Mouse (Mus musculus) limb, embryonic 13.5 days (tissue): ENCODE data around the gene Mical2. TPM values are rescaled to one million over a fixed set of nuclear protein-coding genes. Genes with fewer than 3 reads are reported as not detected.
A peak's percentile ranks its signal among the peaks of the same experiment; 100 is the strongest.

Experiments
- ATAC-seq: fragments of 200-750 bp; cut with Nextera tagmentation; 2 replicates; pipeline ENCODE4 v1.8.0; 2017; ENCODE audit warnings: low read depth, moderate number of reproducible peaks, moderate TSS enrichment; ENCODE audit not compliant: low FRiP score
- H3K27ac ChIP-seq: fragments of 300-500 bp; sonication (generic); 2 replicates; pipeline ENCODE4 v1.5.1; 2015; ENCODE audit warnings: inconsistent platforms, mild to moderate bottlenecking, moderate library complexity
- H3K27me3 ChIP-seq: fragments of 300-500 bp; sonication (generic); 2 replicates; pipeline ENCODE4 v1.6.1; 2015; ENCODE audit warnings: mild to moderate bottlenecking, inconsistent platforms
- H3K36me3 ChIP-seq: fragments of 300-500 bp; sonication (generic); 2 replicates; pipeline ENCODE4 v1.6.1; 2015; ENCODE audit warnings: inconsistent platforms, mild to moderate bottlenecking, moderate library complexity
- H3K4me1 ChIP-seq: fragments of 300-500 bp; sonication (generic); 2 replicates; pipeline ENCODE4 v1.6.1; 2015; ENCODE audit warnings: inconsistent platforms
- H3K4me2 ChIP-seq: fragments of 300-500 bp; sonication (generic); replicated peaks from 2 replicates; pipeline ENCODE4 v1.6.1; 2015; ENCODE audit warnings: inconsistent platforms, mild to moderate bottlenecking, moderate library complexity
- H3K4me3 ChIP-seq: fragments of 300-500 bp; sonication (generic); 2 replicates; pipeline ENCODE4 v1.5.1; 2015; ENCODE audit warnings: moderate library complexity, mild to moderate bottlenecking, inconsistent platforms
- H3K9ac ChIP-seq: fragments of 300-500 bp; sonication (generic); 2 replicates; pipeline ENCODE4 v1.6.1; 2015; ENCODE audit warnings: mild to moderate bottlenecking, inconsistent platforms
- H3K9me3 ChIP-seq: fragments of 300-500 bp; sonication (generic); 2 replicates; pipeline ENCODE4 v1.6.1; 2016; ENCODE audit warnings: inconsistent platforms
- WGBS: fragments of 180-500 bp; shearing (Covaris S2); methylation state at CpG from one replicate; pipeline ENCODE4 v1.1.7; 2015; 5-methylcytosine and 5-hydroxymethylcytosine counted together
- polyA plus RNA-seq: library from polyadenylated mRNA; unstranded; fragments of >200 nt; fragmentation: Nextera tagmentation; extraction: Ambion mirVana; gene quantifications from 2 replicates; pipeline ENCODE4 v1.2.1, GENCODE M21; 2015

Mical2 gene
- 2.1 and 2.3 TPM in 2 replicates for polyA plus RNA-seq

DNA sequence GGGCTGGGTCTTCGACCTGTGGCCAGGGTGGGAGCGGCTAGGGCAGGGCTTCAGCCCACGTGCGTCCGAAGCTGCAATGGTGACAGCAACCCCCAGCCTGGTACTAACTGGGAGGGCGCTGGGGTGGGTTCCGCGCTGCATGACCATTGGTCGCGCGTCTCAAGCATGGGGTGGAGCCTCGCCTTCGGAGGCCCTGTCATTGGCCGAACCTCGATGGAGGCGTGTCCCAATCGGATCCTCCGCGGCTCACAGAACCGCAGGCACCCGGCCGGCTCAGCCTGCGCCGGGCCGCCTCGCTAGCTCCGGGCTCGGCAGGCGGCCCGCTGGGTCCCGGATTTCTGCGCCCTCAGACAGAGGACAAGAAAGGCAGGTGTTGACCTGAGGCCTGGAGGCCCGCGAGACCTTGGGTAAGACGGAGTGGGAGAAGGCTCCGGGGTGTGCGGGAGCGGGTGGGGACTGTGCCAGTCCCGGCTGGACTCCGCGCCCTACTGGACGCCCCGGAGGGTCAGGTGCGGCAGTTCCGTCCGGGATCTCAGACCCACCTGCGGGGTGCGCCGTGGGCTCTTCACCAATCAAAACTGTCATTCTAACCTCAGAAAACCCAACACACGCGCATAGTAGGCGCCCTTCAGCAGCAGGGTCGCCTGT, at the start of gene Mical2:
Gene Mical2, plus strand, starts transcription at position 242 of the 648 bp plus-strand sequence.
- Histone ChIP-seq H3K9ac (peak within 1 kb of the TSS; percentile 54), H3K4me1 (peaks cover 17% of the 10 kb centered on the region), H3K4me2 (peak within 1 kb of the TSS; percentile 99), H3K9me3 (no peaks in the 10 kb centered on the region), H3K4me3 (peak within 1 kb of the TSS; percentile 52), H3K27me3 (peaks cover 58% of the 10 kb centered on the region), H3K27ac (no peak within 1 kb of the TSS), H3K36me3 (no peaks in the 10 kb centered on the region)
- under 1% methylated on average over 53 of the region's 53 CpGs for whole genome bisulfite sequencing
- peak; percentile 96 for ATAC-seq

DNA sequence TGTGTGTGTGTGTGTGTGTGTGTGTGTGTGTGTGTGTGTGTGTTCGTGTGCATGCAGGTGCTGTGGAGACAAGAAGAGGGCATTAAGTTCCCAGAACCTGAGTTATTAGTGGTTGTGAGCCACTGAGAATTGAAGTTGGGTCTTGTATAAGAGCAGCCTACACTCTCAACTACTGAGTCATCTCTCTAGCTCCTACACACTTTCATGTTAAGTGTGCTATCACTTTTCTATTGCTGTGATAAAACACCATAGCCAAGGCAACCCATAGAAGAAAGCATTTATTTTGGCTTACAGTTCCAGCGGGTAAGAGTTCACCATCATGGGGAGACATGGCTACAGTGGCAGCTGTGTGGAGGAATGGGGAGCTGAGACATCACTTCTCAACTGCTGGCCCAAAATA, 49.0 kb upstream of the Mical2 start:
- Histone ChIP-seq H3K9me3 (no peaks in the 10 kb centered on the region), H3K4me1 (0 out of 2 replicates have a peak, but pooled peaks cover 4% of the 10 kb centered on the region), H3K9ac (no peak overlapping the region), H3K27me3 (no peaks in the 10 kb centered on the region), H3K27ac (no peak overlapping the region), H3K4me2 (no peak overlapping the region), H3K4me3 (no peak overlapping the region), H3K36me3 (no peaks in the 10 kb centered on the region)
- ATAC-seq = no peak
- 91% methylated on average over 2 of the region's 2 CpGs for WGBS

DNA sequence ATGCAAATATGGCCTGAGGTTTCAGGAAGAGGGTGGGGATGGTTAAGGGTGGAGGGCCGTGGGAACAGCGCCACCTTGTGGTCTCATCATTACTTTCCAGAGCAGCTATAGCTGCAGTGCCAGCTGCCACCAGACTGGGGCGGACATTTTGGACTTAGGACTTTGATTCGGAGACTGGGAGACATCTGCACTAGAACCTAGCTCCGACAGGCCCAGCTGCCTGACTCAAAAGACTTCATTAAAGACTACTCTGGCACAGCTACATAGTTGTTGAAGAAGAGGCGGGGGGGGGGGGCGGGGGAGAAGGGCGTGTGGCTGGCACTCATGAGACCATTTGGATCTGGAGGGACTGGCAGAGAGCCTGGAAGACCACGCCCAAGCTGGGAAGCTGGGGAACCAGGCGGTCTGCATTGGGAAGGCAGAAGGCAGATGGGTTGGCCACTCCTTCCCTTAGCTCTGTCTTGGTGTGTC, 45.4 kb upstream of the Mical2 start:
- 7% methylated on average over 8 of the region's 10 CpGs for WGBS
- H3K27me3 ChIP-seq = no peaks in the 10 kb centered on the region
- ATAC-seq = peak; percentile 80
- H3K9me3 ChIP-seq = no peaks in the 10 kb centered on the region
- H3K4me3 ChIP-seq = no peak overlapping the region; the same call in 1 of the 2 replicates
- H3K9ac ChIP-seq = no peak overlapping the region
- peak overlapping the region; percentile 44 for H3K4me2 ChIP-seq
- H3K27ac ChIP-seq = no peak overlapping the region
- H3K36me3 ChIP-seq = no peaks in the 10 kb centered on the region
- peaks cover 20% of the 10 kb centered on the region for H3K4me1 ChIP-seq

DNA sequence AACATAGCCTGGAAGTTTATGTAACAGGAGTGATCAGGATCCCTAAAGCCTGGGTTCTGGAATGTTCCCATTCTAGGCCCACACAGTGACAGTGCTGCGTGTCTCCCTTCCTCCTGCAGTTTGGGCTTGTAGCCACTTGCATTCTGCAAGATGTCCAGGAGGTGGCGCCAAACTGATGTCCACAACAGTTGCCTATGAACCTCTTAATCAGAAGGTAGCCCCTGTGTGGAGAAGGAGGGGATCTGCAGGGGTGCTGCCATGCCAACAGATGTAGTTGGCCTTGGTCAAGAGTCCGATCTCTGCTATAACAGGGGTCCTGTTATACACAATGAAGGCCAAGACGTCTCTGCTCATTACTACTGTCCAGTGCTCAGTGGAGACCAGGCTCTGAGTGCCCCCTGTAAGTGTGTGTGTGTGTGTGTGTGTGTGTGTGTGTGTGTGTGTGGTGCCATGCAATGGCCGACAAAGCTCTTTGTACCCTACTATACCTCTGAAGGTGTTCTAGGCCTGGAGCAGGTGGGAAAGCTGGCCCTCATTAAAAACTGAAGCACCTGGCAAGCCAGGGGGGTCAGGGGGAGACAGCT, 42.3 kb upstream of the Mical2 start:
- ATAC-seq = peak; percentile 46
- 34% methylated on average over 5 of the region's 5 CpGs for WGBS
- H3K36me3 ChIP-seq = no peaks in the 10 kb centered on the region
- no peak overlapping the region for H3K27ac ChIP-seq
- peaks cover 34% of the 10 kb centered on the region for H3K4me1 ChIP-seq
- no peak overlapping the region for H3K4me2 ChIP-seq
- no peaks in the 10 kb centered on the region for H3K27me3 ChIP-seq
- H3K9me3 ChIP-seq = no peaks in the 10 kb centered on the region
- H3K9ac ChIP-seq = no peak overlapping the region
- H3K4me3 ChIP-seq = no peak overlapping the region

DNA sequence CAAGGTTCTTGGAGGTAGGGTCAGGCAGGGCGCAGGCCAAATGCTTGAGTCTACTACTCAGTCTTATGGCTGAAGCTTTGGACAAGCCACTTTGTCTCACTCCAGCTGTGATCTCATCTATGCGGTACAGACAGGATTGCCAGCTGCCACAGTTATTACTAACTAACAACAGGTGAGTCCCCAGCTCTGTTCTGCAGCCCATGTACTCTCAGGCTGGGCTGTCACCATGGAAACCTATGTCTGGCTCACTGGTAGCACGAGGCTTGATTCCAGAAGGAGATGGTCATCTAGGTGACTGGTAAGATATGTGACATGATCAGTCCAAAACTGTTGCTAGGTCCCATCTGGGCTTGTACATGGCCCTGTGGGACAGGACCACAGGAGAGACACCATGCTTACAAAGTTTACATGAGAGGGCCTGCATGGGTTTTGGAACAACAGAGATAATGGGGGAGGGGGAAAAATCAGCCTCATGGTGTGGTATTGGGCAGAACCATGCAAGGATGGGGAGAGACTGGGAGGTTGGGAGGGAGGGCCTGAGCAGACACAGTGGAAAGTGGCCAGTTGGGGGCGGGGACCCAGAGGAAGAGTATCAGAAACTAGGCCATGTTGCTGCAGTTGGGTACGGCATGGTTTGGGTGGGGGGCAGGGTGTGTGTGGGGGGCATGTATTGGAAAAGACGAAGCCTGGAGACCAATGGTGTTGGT, 41.0 kb upstream of the Mical2 start:
- ATAC-seq = no peak
- Histone ChIP-seq H3K4me1 (peaks cover 39% of the 10 kb centered on the region), H3K4me2 (no peak overlapping the region), H3K4me3 (no peak overlapping the region), H3K36me3 (no peaks in the 10 kb centered on the region), H3K27me3 (no peaks in the 10 kb centered on the region), H3K9me3 (no peaks in the 10 kb centered on the region), H3K27ac (no peak overlapping the region), H3K9ac (no peak overlapping the region)
- WGBS = 59% methylated on average over 6 of the region's 6 CpGs

DNA sequence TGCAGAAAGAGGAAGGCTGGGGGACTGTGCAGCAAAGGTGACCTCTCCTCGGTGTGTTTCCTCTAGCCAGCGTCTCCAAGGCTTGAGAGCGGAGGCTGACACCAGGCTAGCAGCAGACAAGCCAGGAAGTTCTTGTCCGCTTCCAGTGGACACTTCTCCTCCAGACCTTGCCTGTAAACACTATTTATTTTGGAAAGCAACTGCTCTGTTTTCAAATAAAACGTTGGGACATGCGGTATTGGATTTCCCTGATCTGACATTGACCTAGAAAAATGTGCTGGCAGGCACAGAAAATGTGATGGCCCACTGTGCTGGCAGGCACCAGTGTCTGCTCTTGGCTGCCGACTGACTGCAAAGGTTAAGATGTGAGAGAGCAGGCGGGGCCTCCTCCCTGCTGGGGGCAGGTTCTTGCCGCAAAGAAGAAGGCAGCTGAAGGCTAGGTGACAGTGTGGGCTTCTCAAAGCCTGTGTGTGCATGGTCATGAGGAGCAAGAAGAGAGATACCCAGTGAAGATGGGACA, 40.4 kb upstream of the Mical2 start:
- H3K27me3 ChIP-seq = no peaks in the 10 kb centered on the region
- 60% methylated on average over 9 of the region's 9 CpGs for WGBS

DNA sequence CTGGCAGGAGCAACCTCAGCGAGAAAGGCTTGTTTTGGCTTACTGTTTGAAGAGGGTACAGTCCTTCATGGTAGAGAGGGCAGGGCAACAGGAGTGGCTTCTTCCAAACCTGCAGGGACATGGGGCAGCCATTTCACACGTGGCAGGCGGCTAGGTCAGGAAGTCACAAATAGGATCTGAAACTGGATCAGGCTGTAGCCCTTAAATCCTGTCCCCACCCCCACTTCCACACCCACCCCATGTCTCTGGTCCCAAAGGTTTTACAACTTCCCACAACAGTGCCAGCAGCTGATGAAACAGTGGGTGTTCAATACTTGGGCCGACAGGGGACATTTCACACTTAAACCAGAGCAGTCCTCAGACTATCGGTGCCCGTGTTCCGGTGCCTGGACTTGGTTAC, 38.8 kb upstream of the Mical2 start:
- no peak for ATAC-seq
- H3K4me3 ChIP-seq = no peak overlapping the region
- 60% methylated on average over 7 of the region's 7 CpGs for WGBS
- no peak overlapping the region for H3K4me2 ChIP-seq
- peaks cover 42% of the 10 kb centered on the region for H3K4me1 ChIP-seq
- H3K9ac ChIP-seq = no peak overlapping the region
- H3K36me3 ChIP-seq = no peaks in the 10 kb centered on the region
- H3K27ac ChIP-seq = no peak overlapping the region
- no peaks in the 10 kb centered on the region for H3K27me3 ChIP-seq
- H3K9me3 ChIP-seq = no peaks in the 10 kb centered on the region; the same call in 1 of the 2 replicates

More for the DNA sequence above, 40.4 kb upstream of the Mical2 start:
- H3K9me3 ChIP-seq = no peaks in the 10 kb centered on the region; the same call in 1 of the 2 replicates
- H3K4me2 ChIP-seq = no peak overlapping the region
- ATAC-seq = no peak
- H3K9ac ChIP-seq = no peak overlapping the region
- no peak overlapping the region for H3K4me3 ChIP-seq
- no peak overlapping the region for H3K27ac ChIP-seq
- peaks cover 39% of the 10 kb centered on the region for H3K4me1 ChIP-seq
- H3K36me3 ChIP-seq = no peaks in the 10 kb centered on the region

DNA sequence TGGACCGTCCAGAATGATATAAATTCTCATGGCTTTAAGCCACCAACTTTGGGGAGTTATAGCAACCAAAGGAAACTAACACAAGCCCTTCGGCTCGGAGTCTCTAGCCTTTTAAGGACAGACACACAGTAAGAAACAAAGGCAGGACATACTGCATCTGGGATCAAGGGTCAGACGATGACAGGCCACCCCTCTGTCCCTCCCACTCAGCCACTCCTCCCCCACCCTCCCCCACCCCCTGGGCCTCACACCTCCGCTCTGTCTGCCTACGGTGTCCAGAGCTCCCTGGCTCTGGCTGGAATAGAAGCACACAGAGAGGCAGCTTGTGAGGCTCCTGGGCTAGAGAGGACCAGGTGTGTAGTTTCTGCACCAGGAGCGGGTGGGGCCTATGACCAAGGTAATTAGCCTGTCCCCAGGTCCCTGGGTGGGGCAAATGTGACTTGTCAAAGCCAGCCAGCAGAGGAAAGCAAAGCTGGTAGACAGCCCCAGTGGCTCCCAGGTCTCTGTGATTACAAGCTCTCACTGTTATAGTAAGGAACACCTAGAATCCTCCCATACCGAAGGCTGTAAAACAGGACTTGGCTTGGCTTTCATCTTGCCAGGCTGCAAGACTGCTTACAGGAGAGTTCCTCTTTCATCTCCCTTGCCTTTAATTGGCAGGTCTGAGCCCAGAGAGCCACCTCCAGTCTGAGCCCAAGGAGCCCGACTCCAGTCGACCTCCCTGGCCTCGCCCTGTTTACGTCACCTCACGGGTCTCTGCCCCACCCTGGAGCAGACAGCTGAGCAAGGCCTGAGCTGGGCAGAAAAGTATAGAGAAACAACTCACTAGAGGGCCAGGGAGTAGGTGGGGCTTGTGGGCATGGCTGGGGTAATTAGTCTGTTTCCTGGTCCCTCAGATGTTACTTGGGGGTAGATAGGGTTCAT, 37.9 kb upstream of the Mical2 start:
- peak; percentile 44 for ATAC-seq
- 30% methylated on average over 13 of the region's 13 CpGs for WGBS
- Histone ChIP-seq H3K36me3 (no peaks in the 10 kb centered on the region), H3K4me3 (no peak overlapping the region), H3K4me1 (peaks cover 51% of the 10 kb centered on the region), H3K9me3 (no peaks in the 10 kb centered on the region; the same call in 1 of the 2 replicates), H3K9ac (no peak overlapping the region), H3K27ac (peak overlapping the region; percentile 44; the same call in 1 of the 2 replicates), H3K4me2 (no peak overlapping the region), H3K27me3 (no peaks in the 10 kb centered on the region)

DNA sequence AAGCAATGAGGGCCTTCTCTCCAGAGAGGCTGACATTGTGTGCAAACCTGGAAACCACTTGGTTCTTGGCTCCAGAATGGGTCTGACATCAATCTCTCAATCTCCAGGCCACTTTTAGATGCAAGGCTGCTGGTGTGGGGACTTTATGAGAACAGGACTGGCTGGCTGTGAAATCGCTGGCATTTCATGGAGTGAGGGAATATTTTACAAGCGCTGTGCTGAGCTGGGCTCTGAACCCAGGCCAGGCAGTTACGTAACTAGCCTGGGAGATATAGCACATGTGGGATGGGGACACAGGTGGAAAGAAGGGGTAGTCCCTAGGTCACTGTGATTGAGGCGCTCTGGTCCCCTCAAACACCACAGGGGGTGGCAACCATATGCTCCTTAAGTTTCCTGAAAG, 33.4 kb upstream of the Mical2 start:
- no peaks in the 10 kb centered on the region for H3K27me3 ChIP-seq
- H3K4me3 ChIP-seq = no peak overlapping the region
- ATAC-seq = peak; percentile 63
- H3K4me1 ChIP-seq = peaks cover 35% of the 10 kb centered on the region
- no peak overlapping the region for H3K9ac ChIP-seq
- no peak overlapping the region; the same call in 1 of the 2 replicates for H3K4me2 ChIP-seq
- 43% methylated on average over 4 of the region's 4 CpGs for WGBS
- peak overlapping the region; percentile 80 for H3K27ac ChIP-seq
- H3K36me3 ChIP-seq = no peaks in the 10 kb centered on the region
- no peaks in the 10 kb centered on the region; the same call in 1 of the 2 replicates for H3K9me3 ChIP-seq

DNA sequence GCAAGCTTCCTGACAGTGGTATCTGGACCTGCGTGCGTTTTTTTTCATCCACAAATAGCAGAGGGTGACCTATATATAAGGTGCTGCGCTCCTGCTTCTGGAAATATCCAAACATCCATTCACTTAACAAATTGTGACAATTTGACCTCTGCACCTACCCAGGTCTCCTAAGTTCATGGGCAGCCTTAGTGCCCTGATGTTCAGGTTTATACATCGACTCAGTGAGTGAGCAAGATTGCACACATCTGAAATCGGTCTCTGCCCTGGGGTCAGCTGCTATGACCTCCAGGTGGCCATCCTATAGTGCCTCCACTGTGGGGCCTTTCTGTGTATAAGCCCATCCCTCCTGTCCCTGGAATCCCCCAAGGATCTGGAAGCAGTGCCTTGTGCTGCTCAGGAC, 32.9 kb upstream of the Mical2 start:
- Histone ChIP-seq H3K27me3 (no peaks in the 10 kb centered on the region), H3K4me1 (peaks cover 30% of the 10 kb centered on the region), H3K4me2 (no peak overlapping the region), H3K27ac (no peak overlapping the region), H3K4me3 (no peak overlapping the region), H3K9me3 (no peaks in the 10 kb centered on the region; the same call in 1 of the 2 replicates), H3K36me3 (no peaks in the 10 kb centered on the region), H3K9ac (no peak overlapping the region)
- 0 out of 2 replicates have a peak, but pooled peaks have one; percentile 14 for ATAC-seq
- WGBS = 84% methylated on average over 5 of the region's 5 CpGs

DNA sequence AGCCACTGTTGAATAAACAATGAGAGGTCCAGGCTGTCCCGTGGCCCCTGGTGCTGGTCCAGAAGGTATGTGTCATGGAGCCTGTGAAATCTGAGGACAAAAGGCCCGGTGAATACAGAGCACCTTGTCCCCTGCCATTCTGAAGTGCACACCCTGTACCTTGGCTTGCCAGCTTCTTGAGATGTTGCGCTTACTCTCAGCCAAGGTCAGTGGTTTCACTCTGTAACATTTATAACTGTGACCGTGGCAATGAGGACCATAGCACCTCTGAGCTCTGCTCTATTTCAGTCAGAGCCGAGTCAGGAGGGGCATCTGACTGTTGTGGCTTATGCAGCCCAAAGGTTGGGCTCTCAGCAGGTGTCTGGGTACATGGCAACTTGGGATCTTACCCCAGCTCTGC, 31.4 kb upstream of the Mical2 start:
- 79% methylated on average over 5 of the region's 5 CpGs for WGBS
- no peaks in the 10 kb centered on the region; the same call in 1 of the 2 replicates for H3K9me3 ChIP-seq
- no peak overlapping the region for H3K4me2 ChIP-seq
- H3K4me1 ChIP-seq = peaks cover 19% of the 10 kb centered on the region
- H3K4me3 ChIP-seq = no peak overlapping the region
- no peaks in the 10 kb centered on the region for H3K27me3 ChIP-seq
- no peak overlapping the region for H3K27ac ChIP-seq
- H3K36me3 ChIP-seq = no peaks in the 10 kb centered on the region
- no peak overlapping the region for H3K9ac ChIP-seq
- no peak for ATAC-seq
